Mouse (Mus musculus): Measurements from ENCODE around the gene Traf4. TPM values are rescaled to one million over a fixed set of nuclear protein-coding genes. Genes with fewer than 3 reads are reported as not detected.
A peak's percentile ranks its signal among the peaks of the same experiment; 100 is the strongest.

Traf4 gene
- polyA plus RNA-seq (2015; fragmentation: Nextera tagmentation; extraction: Ambion mirVana), result 28.0 and 34.6 TPM in 2 replicates

- Histone ChIP-seq H3K4me3 (replicated peaks) (peak within 1 kb of the TSS; percentile 95), H3K27me3 (no peaks in the 10 kb centered on the region), H3K27ac (peak within 1 kb of the TSS; percentile 91), H3K9ac (peak within 1 kb of the TSS; percentile 99), H3K4me2 (peak within 1 kb of the TSS; percentile 100), H3K36me3 (peaks cover 34% of the 10 kb centered on the region), H3K9me3 (replicated peaks) (no peaks in the 10 kb centered on the region), H3K4me1 (replicated peaks) (peaks cover 92% of the 10 kb centered on the region)
- DNase-seq (peak; percentile 73), ATAC-seq (ENCODE audit: low read depth) (peak; percentile 79)
- under 1% methylated on average over 76 of the region's 78 CpGs for WGBS (ENCODE audit: insufficient replicate concordance)
These were observed at the start of gene Traf4 for GRCm38 (mm10) chr11:78164924-78165760. Traf4 (minus strand) TSS chr11:78165589.

- DNase-seq, result no peak
- Histone ChIP-seq H3K27ac (no peak overlapping the region), H3K4me1 (replicated peaks) (no peaks in the 10 kb centered on the region), H3K9ac (no peak overlapping the region), H3K9me3 (replicated peaks) (no peaks in the 10 kb centered on the region), H3K4me2 (no peak overlapping the region), H3K27me3 (no peaks in the 10 kb centered on the region), H3K4me3 (replicated peaks) (no peak overlapping the region), H3K36me3 (peaks cover 98% of the 10 kb centered on the region)
- WGBS (ENCODE audit: insufficient replicate concordance), result 65% methylated on average over 14 of the region's 14 CpGs
- ATAC-seq (ENCODE audit: low read depth), result no peak
These were observed 47.9 kb upstream of the Traf4 start for GRCm38 (mm10) chr11:78213086-78213817.

GRCm38 (mm10) chr11:78211513-78211912 is 46.1 kb upstream of the Traf4 start:
- Histone ChIP-seq H3K9ac (no peak overlapping the region), H3K27ac (no peak overlapping the region), H3K9me3 (replicated peaks) (no peaks in the 10 kb centered on the region), H3K36me3 (peaks cover 99% of the 10 kb centered on the region), H3K4me3 (replicated peaks) (no peak overlapping the region), H3K27me3 (no peaks in the 10 kb centered on the region), H3K4me1 (replicated peaks) (no peaks in the 10 kb centered on the region), H3K4me2 (no peak overlapping the region)
- WGBS (ENCODE audit: insufficient replicate concordance), result 84% methylated on average over 5 of the region's 5 CpGs
- ATAC-seq (ENCODE audit: low read depth), result no peak
- DNase-seq, result no peak

- no peaks in the 10 kb centered on the region for H3K27me3 ChIP-seq
- ATAC-seq (ENCODE audit: low read depth) (no peak; the same call in 1 of the 2 replicates), DNase-seq (no peak)
- H3K36me3 ChIP-seq, result peaks cover 99% of the 10 kb centered on the region
- no peak overlapping the region for H3K27ac ChIP-seq
- no peak overlapping the region for H3K4me3 ChIP-seq (replicated peaks)
- 72% methylated on average over 7 of the region's 7 CpGs for whole genome bisulfite sequencing (ENCODE audit: insufficient replicate concordance)
- H3K4me2 ChIP-seq, result no peak overlapping the region
- no peaks in the 10 kb centered on the region for H3K4me1 ChIP-seq (replicated peaks)
- H3K9ac ChIP-seq, result no peak overlapping the region
- H3K9me3 ChIP-seq (replicated peaks), result no peaks in the 10 kb centered on the region
These were observed 45.2 kb upstream of the Traf4 start for GRCm38 (mm10) chr11:78210615-78211014.

GRCm38 (mm10) chr11:78209886-78210285 is 44.5 kb upstream of the Traf4 start:
- Histone ChIP-seq H3K9me3 (replicated peaks) (no peaks in the 10 kb centered on the region), H3K27ac (no peak overlapping the region), H3K4me1 (replicated peaks) (no peaks in the 10 kb centered on the region), H3K36me3 (peaks cover 98% of the 10 kb centered on the region), H3K9ac (no peak overlapping the region), H3K4me2 (no peak overlapping the region), H3K4me3 (replicated peaks) (no peak overlapping the region), H3K27me3 (no peaks in the 10 kb centered on the region)
- ATAC-seq (ENCODE audit: low read depth) (no peak), DNase-seq (no peak)
- WGBS (ENCODE audit: insufficient replicate concordance), result 79% methylated on average over 6 of the region's 6 CpGs

- no peaks in the 10 kb centered on the region for H3K9me3 ChIP-seq (replicated peaks)
- H3K4me2 ChIP-seq, result no peak overlapping the region
- DNase-seq (no peak), ATAC-seq (ENCODE audit: low read depth) (no peak)
- no peak overlapping the region for H3K27ac ChIP-seq
- no peak overlapping the region for H3K9ac ChIP-seq
- no peaks in the 10 kb centered on the region for H3K27me3 ChIP-seq
- no peak overlapping the region for H3K4me3 ChIP-seq (replicated peaks)
- 86% methylated on average over 7 of the region's 7 CpGs for WGBS (ENCODE audit: insufficient replicate concordance)
- peaks cover 5% of the 10 kb centered on the region; the same call in 1 of the 2 replicates for H3K4me1 ChIP-seq (replicated peaks)
- peaks cover 81% of the 10 kb centered on the region for H3K36me3 ChIP-seq
These were observed 41.8 kb upstream of the Traf4 start for GRCm38 (mm10) chr11:78207190-78207589.

GRCm38 (mm10) chr11:78205361-78206206 is 40.2 kb upstream of the Traf4 start:
- no peak for DNase-seq
- Histone ChIP-seq H3K27ac (no peak overlapping the region), H3K36me3 (peaks cover 64% of the 10 kb centered on the region), H3K4me1 (replicated peaks) (peaks cover 5% of the 10 kb centered on the region; the same call in 1 of the 2 replicates), H3K9ac (no peak overlapping the region), H3K4me2 (no peak overlapping the region), H3K4me3 (replicated peaks) (no peak overlapping the region), H3K27me3 (no peaks in the 10 kb centered on the region), H3K9me3 (replicated peaks) (no peaks in the 10 kb centered on the region)
- WGBS (ENCODE audit: insufficient replicate concordance), result 82% methylated on average over 13 of the region's 13 CpGs
- no peak for ATAC-seq (ENCODE audit: low read depth)

- Histone ChIP-seq H3K4me1 (replicated peaks) (peaks cover 5% of the 10 kb centered on the region; the same call in 1 of the 2 replicates), H3K27ac (no peak overlapping the region), H3K36me3 (peaks cover 52% of the 10 kb centered on the region), H3K9me3 (replicated peaks) (no peaks in the 10 kb centered on the region), H3K4me2 (no peak overlapping the region), H3K27me3 (no peaks in the 10 kb centered on the region), H3K4me3 (replicated peaks) (no peak overlapping the region), H3K9ac (no peak overlapping the region)
- DNase-seq, result no peak
- no peak for ATAC-seq (ENCODE audit: low read depth)
- WGBS (ENCODE audit: insufficient replicate concordance), result 83% methylated on average over 6 of the region's 6 CpGs
These were observed 38.9 kb upstream of the Traf4 start for GRCm38 (mm10) chr11:78204287-78204686.

- H3K9me3 ChIP-seq (replicated peaks), result no peaks in the 10 kb centered on the region
- H3K36me3 ChIP-seq, result peaks cover 32% of the 10 kb centered on the region
- ATAC-seq (ENCODE audit: low read depth) (no peak), DNase-seq (no peak)
- no peak overlapping the region for H3K9ac ChIP-seq
- no peak overlapping the region for H3K27ac ChIP-seq
- no peak overlapping the region for H3K4me3 ChIP-seq (replicated peaks)
- peak overlapping the region; percentile 5; the same call in 1 of the 2 replicates for H3K4me2 ChIP-seq
- no peaks in the 10 kb centered on the region for H3K27me3 ChIP-seq
- 80% methylated on average over 3 of the region's 3 CpGs for WGBS (ENCODE audit: insufficient replicate concordance)
- H3K4me1 ChIP-seq (replicated peaks), result peaks cover 5% of the 10 kb centered on the region; the same call in 1 of the 2 replicates
These were observed 37.0 kb upstream of the Traf4 start for GRCm38 (mm10) chr11:78202372-78202771.

- Histone ChIP-seq H3K27ac (no peak overlapping the region), H3K9me3 (replicated peaks) (no peaks in the 10 kb centered on the region), H3K36me3 (peaks cover 4% of the 10 kb centered on the region; the same call in 1 of the 2 replicates), H3K4me3 (replicated peaks) (peak overlapping the region; percentile 62), H3K4me2 (peak overlapping the region; percentile 84), H3K9ac (peak overlapping the region; percentile 64), H3K27me3 (peaks cover 26% of the 10 kb centered on the region), H3K4me1 (replicated peaks) (peaks cover 20% of the 10 kb centered on the region)
- 66% methylated on average over 23 of the region's 23 CpGs for WGBS (ENCODE audit: insufficient replicate concordance)
- DNase-seq (no peak), ATAC-seq (ENCODE audit: low read depth) (no peak)
These were observed 29.9 kb upstream of the Traf4 start for GRCm38 (mm10) chr11:78195101-78195863.

Data from liver, embryonic 13.5 days (tissue).